Mouse (Mus musculus) ovary, postnatal 36 days (tissue): Measurements from ENCODE around the gene Mob4.

Experiments
- DNase-seq: peaks from one replicate; pipeline ENCODE4 v3.0.0; 2022; ENCODE audit warnings: low spot score, mixed read lengths

Mob4 gene

DNA sequence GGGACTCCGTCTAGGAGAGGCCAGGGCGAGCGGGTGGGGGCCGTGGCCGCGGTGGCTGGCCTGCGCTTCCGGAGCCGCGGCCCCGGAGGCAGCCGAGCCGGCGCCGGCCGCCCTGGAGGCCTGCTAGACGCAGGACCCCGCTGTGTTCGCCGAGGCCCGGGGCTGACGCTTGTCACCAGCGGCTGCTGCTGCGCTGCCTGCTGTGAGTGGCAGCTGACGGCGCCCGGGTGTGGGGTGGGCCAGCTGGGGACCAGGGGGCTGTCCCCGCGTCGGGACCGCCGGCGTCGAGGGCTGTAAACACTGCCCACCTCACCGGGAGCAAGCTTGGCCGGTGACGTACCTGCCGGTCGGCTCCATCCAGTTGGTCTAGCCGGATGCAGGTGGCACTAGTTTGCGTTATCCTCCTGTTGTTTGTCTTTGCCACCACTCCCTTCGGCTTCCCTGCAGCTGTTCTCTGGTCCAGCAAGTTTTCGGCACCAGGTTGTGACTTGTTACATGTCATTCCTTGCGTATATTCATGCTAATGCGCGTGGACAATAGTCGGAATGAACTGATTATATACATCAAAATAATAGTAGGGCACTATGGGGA is 488 bp downstream of the Mob4 start:
- DNase-seq, result no peak

- no peak for DNase-seq
These were observed 1.3 kb downstream of the Mob4 start for GRCm38 (mm10) chr1:55132308-55132707.

DNA sequence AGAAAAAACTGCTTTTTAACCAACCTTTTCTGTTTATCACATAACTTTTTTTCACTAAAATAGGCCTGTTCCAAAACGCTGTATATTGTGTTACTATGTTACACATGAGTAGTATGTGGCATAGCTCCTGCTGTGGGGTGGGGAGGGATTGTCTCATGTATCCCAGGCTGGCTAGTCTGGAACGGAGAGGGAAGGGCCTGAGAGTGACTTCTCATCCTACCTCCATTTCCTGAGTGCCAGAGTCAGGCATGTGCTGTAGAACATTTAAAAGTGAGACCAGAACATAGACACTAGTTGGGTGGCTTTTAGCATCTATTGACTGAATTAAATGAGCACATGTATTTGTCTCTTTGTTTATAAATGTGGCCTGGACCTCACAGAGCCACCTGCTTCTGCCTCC is 2.1 kb downstream of the Mob4 start:
- no peak for DNase-seq

GRCm38 (mm10) chr1:55134301-55134700 is 3.3 kb downstream of the Mob4 start:
- no peak for DNase-seq

GRCm38 (mm10) chr1:55135846-55136245 is 4.8 kb downstream of the Mob4 start:
- no peak for DNase-seq

DNA sequence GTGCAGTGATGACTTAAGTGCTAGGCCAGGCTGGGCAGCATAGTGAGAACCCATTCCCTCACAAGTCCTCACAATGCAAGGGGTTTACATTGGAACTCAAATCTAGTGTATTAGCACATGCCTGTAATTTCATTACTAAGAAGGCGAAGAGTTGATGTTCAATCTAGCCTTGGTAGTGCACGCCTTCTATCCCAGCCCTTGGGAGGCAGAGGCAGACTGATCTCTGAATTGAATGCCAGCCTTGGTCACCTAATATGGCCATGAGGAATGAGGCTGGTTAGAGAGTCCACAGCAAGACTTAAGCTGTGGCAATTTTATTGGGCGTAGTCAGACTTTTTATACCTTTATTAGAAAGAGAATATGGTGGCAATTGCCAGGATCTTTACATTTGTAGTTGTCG is 13.3 kb downstream of the Mob4 start:
- no peak for DNase-seq

- DNase-seq, result no peak
These were observed 14.5 kb downstream of the Mob4 start for GRCm38 (mm10) chr1:55145556-55145955.

- DNase-seq, result no peak
These were observed 26.3 kb downstream of the Mob4 start for GRCm38 (mm10) chr1:55157329-55157728.

- no peak for DNase-seq
These were observed 27.2 kb downstream of the Mob4 start for GRCm38 (mm10) chr1:55158211-55158610.

DNA sequence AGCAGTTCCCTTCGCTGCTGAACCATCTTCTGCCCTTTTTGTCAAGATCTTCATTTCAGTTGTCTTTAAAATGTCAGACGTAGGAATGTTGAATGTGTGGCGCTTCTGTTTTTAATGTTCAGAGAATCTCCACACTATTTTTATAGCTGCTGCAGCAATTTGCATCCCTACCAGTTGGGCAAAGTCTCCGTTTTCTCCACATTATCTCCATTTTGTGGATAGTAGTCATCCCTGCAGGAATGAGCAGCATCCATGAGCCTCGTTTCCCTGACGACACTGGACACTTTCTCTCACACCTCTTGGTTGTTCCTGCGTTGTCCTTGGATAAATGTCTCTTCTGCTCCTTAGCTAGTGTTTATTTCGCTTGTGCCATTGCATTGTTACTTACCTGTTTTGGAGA is 27.8 kb downstream of the Mob4 start:
- DNase-seq, result no peak

DNA sequence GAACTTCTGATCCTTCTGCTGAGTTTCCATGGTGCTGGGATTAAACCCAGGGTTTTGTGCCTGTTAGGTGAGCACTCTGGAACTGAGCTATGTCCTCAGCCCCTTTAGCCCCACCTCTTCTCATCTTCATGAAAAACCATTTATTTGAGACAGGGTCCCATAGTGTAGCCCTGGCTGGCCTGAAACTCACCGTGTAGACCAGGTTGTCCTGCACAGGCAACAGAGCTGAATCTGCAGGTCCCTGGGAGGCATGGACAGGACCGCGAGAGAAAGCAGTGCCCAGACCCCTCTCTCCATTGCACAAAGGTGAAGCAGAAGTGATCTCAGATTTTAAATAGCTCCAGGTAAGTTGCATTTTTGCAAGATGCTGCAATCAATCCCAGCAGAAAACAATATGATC is 29.2 kb downstream of the Mob4 start:
- DNase-seq, result no peak

DNA sequence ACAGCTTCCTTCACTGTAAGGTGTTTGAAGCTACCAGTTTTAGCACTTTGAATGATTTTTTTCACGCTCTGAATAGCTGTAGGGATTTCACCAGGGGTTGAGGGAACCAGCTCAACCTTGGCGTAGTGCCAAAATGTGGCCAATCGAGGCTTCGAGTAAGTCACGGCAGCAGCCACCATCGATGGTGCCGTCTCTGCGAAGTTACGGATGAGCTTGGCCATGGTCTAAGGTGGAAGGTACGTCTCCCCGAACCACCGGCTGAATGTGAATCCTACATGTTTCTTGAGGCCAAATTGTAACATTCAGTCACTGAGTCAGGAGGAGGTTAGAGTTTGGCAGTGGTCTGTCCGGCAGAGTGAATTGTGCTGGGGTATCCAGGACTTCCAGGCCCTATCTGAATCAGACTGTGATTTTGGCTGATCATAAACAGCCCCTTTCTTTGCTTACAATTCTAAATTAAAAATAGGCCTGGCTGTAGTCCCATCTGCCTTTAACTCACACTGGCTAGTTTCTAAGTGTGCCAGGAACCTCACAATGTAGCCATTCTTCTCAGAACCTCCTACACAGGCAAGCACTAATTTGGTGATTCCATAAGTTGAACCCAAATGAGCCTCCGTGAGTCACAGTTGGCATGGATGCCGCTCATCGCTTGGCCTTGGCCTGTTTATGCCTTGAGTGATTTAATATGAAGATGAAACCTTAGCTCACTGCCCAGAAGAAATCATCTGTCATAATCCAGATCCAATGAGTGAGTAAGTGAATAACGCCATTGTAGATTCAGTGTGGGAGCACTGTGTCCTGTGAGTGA is 30.0 kb downstream of the Mob4 start:
- DNase-seq, result no peak

DNA sequence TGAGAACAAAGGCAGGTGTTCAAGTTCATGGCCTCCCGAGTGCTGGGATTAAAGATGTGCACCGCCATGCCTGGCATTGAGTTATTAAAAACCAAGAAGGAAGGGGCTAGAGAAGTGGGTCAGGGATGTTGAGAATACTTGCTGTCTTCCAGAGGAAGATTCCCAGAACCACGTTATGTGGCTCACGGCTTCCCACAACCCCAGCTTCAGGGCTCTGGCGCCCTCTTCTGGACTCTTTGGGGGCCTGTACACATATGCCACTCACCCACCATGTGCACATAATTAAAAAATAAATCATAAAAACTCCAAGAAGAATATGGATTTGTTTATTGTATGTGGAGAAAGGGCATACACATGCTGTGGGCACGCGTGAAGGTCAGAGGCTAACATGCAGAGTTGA is 30.9 kb downstream of the Mob4 start:
- DNase-seq, result no peak

- DNase-seq, result no peak
These were observed 31.8 kb downstream of the Mob4 start for GRCm38 (mm10) chr1:55162781-55163180.

DNA sequence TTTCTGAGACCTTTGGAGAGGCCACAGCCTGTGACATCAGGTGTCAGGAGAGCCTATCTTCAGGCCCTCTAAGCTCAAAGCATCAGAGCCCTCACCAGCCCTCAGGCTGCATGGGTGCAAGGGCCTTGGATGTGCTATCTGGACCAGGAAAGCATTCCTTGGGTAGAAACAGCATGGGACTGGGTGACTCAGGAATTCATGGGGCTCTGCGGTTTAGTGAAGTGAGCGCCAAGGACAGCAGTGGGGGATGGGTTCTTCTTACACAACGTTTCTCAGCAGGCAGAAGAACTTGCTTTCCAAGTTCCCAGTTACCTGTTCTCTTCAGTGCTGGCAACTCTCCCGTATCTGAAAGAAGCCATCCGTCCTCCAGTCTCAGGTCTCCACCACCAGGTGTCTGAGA is 33.0 kb downstream of the Mob4 start:
- DNase-seq, result no peak

DNA sequence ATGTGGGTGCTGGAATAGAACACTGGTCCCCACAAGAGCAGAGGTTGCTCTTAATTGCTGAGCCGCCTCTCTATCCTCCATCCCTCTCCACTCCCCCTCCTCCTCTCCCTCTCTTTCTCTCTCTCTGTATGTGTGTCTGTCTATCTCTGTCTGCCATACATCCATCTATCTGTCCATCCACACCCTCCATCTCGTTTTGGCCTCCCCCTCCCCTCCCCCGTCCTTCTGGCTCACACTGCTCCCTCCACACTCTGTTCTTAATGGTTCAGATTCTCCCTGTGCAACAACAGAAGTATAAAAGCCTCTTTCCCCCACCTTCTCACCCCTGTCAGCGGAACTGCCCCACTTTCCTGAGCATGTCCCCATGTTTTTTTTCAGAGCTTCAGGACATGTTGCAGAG is 36.5 kb downstream of the Mob4 start:
- no peak for DNase-seq

- no peak for DNase-seq
These were observed 37.6 kb downstream of the Mob4 start for GRCm38 (mm10) chr1:55168591-55168990.

DNA sequence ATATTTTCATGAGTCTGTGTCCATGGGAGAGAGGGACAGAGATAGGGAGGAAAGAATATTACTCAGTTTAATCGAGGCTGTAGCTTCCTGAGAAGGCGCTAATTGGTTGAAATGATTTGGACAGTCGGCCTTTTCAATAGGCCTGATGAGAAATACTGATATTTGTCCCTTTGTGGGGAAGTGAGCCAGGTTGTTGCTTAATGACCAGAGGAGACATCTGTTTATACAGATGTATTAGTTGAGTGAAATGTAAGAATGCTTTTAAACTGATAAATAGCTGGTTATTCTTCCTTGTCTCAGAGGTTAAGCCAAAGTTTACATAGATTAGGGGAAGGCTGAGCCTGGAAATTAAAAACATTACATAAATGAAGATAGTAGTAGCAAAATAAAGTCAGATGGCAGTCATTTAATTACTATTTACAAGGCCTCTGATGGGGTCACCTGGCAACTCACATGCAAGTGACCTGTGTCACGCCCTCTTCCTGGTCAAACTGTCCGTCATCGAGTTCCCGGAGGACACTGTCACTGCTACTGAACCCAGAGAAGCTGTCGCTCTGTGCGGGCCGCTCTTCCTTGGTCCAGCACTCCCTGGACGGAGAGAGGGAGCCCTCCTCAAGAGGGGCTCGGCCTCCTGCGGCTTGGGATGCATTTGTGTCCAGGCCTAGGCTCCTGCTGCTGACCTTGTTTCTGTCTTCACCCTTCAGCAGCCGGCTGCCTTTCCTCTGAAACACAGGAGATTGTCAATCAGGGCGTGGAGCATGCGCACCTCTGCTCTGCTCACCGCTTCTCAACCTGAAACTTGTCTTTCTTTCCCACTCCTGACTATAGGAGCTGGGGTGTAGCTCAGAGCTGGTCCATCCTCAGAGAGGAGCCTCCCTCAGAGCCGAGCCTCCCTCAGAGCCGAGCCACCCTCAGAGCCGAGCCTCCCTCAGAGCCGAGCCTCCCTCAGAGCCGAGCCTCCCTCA is 40.6 kb downstream of the Mob4 start:
- peak; percentile 12 for DNase-seq

DNA sequence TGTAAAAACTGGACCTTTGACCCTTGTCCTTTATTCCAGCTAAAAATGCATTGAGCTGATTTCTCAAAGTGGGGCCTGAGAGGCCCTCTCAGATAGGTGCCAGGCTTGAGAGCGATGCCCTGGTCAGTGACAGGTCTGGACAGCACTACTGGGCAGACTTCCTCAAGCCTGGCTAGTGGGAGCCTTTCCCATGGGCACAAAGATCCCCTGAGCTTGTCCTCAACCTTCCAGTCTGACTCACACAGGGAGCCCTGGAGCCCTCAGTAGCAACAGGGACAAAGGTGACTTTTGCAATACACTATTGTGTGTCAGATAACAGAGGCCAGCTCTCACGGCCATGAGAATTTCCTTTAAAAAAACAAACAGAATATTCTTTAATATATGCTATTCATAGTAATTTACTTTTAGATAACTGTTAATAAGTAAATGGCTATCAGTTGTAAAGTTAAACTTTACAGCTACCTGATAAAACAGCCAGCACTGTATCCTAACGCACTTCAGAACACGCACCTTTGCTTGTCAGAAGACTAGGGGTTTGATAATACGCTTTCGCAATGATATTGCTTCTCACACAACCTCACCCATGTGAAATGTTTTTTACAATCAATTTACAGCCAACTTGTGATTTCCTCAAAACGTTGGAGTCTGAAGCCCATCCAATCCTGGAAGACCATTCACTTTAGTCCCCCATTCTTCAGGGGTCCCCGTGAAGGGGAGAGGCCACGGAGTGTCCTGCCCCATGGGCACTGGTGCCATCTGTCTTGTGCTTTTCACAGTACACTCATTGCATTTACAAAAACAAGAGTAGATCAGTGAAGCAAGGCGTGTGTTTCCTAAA is 42.9 kb downstream of the Mob4 start:
- no peak for DNase-seq

GRCm38 (mm10) chr1:55174558-55175034 is 43.6 kb downstream of the Mob4 start:
- no peak for DNase-seq

GRCm38 (mm10) chr1:55179917-55180566 is 49.0 kb downstream of the Mob4 start:
- DNase-seq, result no peak
